Mouse (Mus musculus) brown adipose tissue, adult 24 weeks (tissue): Measurements from ENCODE around the gene Olfr1145. TPM values are rescaled to one million over a fixed set of nuclear protein-coding genes. Genes with fewer than 3 reads are reported as not detected.

Experiments used
- H3K27ac ChIP-seq: fragments of 200-500 bp; replicated peaks from 2 replicates; pipeline ENCODE4 v1.5.1; 2012; ENCODE audit warnings: low read depth, mild to moderate bottlenecking, low read length
- H3K4me1 ChIP-seq: fragments of 200-500 bp; 2 replicates; pipeline ENCODE4 v1.6.1; 2012; ENCODE audit warnings: low read length, mixed read lengths; ENCODE audit not compliant: control insufficient read depth, insufficient read depth, insufficient read length
- H3K4me3 ChIP-seq: fragments of 200-500 bp; 2 replicates; pipeline ENCODE4 v1.5.1; 2012; ENCODE audit warnings: low read depth, mild to moderate bottlenecking, low read length, moderate library complexity; ENCODE audit not compliant: insufficient read depth
- polyA plus RNA-seq: library from polyadenylated mRNA; stranded (reverse); fragments of >200 nt; gene quantifications from 2 replicates; pipeline ENCODE4 v1.2.4, GENCODE M21; 2012; ENCODE audit not compliant: missing spikeins, insufficient read depth, insufficient read length

Gene Olfr1145
- polyA plus RNA-seq, result not detected in 2 replicates

DNA sequence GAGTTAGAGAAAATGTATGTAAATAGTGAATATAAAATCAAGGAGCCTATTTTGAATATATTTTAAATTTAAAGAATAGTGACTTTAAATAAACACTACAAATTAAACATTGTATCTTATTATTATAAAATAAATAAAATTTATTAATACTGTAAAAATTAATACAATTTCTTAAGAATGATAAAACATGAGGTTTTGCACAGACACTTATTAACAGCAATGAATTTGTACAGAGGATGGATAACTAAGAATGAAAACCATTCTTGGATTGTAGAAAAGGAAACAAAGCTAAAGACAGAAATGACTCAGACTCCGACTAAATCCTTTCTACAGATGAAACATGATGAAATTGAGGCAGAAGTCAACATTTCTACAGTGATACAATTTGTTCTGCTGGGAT lies at the start of gene Olfr1145:
TSS of gene Olfr1145 (plus strand) at position 301 of the 400 bp plus-strand sequence.
- H3K27ac ChIP-seq, result no peak within 1 kb of the TSS
- no peaks in the 10 kb centered on the region for H3K4me1 ChIP-seq

DNA sequence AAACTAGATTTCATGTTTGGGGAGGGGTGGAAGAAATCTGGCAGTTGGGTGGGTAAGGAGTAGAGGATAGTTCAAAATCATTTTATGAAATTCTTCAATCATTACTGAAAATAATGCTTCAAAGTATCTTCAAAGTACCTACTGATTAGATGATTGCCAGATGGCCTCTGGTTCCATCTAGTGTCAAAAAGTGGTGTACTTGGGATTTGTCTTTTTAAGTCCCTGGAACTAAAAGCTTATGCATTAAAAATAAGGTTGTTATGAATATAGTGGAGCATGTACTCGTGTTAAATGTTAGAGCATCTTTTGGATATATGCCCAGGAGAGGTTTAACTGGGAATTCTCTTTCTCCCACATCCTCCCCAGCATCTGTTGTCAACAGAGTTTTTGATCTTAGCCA lies 33.5 kb upstream of the Olfr1145 start:
- no peaks in the 10 kb centered on the region for H3K4me1 ChIP-seq
- H3K4me3 ChIP-seq, result no peak overlapping the region
- no peak overlapping the region for H3K27ac ChIP-seq

More for the DNA sequence above, at the start of gene Olfr1145:
- H3K4me3 ChIP-seq, result no peak within 1 kb of the TSS

DNA sequence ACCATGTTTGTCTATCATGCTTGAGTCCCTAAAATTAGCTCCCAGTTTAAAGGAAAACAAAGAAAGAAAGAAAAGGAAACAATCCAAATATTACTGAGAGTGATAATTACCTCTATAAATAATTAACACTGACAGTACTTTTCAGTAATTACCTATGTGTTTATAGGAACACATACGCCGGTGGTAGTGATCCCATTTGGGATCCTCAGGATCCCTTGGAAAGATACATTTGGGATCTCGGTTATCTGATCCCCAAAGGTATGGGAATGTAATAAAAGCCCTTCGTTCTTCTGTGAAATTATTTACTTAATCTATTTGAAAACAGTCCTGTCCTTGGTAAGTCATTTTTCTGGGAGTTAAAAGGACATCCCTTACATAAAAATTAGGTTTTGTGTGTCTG lies 30.4 kb upstream of the Olfr1145 start, which contains the start of gene Olfr152:
TSS of gene Olfr152 (plus strand) at position 301 of the 400 bp plus-strand sequence.
- Histone ChIP-seq H3K27ac (no peak within 1 kb of the TSS), H3K4me3 (no peak within 1 kb of the TSS), H3K4me1 (no peaks in the 10 kb centered on the region)

DNA sequence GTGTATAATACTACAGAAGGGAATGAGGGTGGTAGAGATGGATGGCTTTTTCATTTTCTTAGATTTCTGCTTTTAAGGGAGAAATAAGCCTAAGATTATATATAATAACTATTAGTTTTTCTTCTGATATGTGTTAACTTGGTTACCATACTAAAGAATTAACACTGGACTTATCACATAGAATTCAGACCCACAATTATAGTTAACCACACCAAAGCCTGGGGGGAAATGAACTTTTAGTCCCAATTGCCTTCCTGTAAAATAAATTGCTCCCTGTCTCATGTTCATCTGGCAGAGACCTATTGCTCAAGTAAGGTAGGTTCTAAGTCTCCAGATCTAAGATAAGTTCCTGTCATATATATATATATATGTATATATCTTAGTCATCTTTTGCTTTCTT lies 9.3 kb upstream of the Olfr1145 start, which contains the start of gene Olfr1143:
TSS of gene Olfr1143 (plus strand) at position 301 of the 400 bp plus-strand sequence.
- no peaks in the 10 kb centered on the region for H3K4me1 ChIP-seq
- H3K27ac ChIP-seq, result no peak within 1 kb of the TSS
- H3K4me3 ChIP-seq, result no peak within 1 kb of the TSS

DNA sequence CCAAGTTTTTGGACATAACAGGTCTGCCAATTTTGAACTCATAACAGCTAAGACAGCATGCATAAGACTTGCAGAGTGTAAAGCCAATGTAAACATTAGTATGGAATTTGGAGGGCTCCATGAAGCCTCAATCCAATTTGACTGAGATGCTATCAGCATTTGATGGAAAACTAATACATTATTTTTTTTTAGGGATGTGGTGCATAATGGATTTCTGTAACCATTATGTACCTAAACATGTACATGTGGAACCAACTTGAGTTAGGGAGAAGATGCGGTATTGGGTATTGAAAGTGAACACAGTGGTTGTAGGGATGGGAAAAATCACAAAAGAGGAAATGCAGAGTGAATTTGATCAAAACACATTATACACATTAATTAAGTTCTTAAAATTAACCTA lies 20.6 kb downstream of the Olfr1145 start, which contains the start of gene Olfr1148:
TSS of gene Olfr1148 (plus strand) at position 301 of the 400 bp plus-strand sequence.
- Histone ChIP-seq H3K4me1 (no peaks in the 10 kb centered on the region), H3K4me3 (no peak within 1 kb of the TSS), H3K27ac (no peak within 1 kb of the TSS)

DNA sequence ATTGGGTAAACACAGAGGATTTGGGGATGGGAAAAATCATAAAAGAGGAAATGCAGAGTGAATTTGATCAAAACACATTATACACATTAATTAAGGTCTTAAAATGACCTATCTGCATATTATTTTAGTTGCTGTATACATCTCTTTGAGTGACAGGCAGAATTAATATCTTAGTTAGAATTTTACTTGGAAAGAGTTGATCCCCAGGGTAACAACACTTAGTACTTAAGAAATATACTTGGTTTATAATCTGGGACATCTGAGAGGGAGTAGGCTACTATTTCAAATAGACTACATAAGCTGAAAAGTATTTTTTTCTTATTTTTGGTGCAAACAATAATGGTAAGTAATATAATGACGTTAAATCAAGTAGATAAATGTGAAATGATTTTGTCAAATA lies 34.1 kb downstream of the Olfr1145 start, which contains the start of gene Olfr1150-ps1:
TSS of gene Olfr1150-ps1 (plus strand) at position 301 of the 400 bp plus-strand sequence.
- Histone ChIP-seq H3K4me3 (no peak within 1 kb of the TSS), H3K27ac (no peak within 1 kb of the TSS), H3K4me1 (no peaks in the 10 kb centered on the region)

DNA sequence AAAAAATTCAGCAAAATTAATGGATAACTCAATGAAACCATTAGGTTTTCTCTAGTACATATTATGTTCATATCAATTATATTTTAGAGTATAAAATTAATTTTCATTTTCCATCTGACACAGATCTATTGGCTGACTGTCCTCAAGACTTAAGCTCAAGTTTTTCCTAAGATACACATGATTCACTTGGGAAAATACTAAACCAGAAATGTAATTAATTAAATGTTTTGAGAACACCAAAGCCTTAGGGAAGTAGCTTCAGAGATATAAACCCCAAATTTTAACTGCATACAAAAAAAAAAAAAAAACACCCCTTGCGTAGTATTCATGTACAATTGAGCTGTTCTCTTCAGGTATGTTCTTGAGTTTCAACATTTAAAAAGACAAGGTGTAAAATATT lies 45.9 kb downstream of the Olfr1145 start, which contains the start of gene Olfr1151:
TSS of gene Olfr1151 (plus strand) at position 301 of the 400 bp plus-strand sequence.
- H3K4me3 ChIP-seq, result no peak within 1 kb of the TSS
- H3K4me1 ChIP-seq, result no peaks in the 10 kb centered on the region
- H3K27ac ChIP-seq, result no peak within 1 kb of the TSS

Other genes with a start within 250 kb of the Olfr1145 start
- gene Olfr1129, start 235.9 kb upstream of the Olfr1145 start, polyA plus RNA-seq, result not detected in 2 replicates
- not detected in 2 replicates for gene Olfr1130, start 203.6 kb upstream of the Olfr1145 start, polyA plus RNA-seq
- gene Olfr1131, start 182.7 kb upstream of the Olfr1145 start, polyA plus RNA-seq, result not detected in 2 replicates
- not detected in 2 replicates for gene Olfr1132, start 172.3 kb upstream of the Olfr1145 start, polyA plus RNA-seq
- not detected in 2 replicates for gene Olfr1133, start 162.4 kb upstream of the Olfr1145 start, polyA plus RNA-seq
- not detected in 2 replicates for gene Olfr1134, start 151.4 kb upstream of the Olfr1145 start, polyA plus RNA-seq
- not detected in 2 replicates for gene Olfr1135, start 136.2 kb upstream of the Olfr1145 start, polyA plus RNA-seq
- gene Olfr1136, start 115.9 kb upstream of the Olfr1145 start, polyA plus RNA-seq, result not detected in 2 replicates
- gene Olfr1137, start 96.6 kb upstream of the Olfr1145 start, polyA plus RNA-seq, result not detected in 2 replicates
- not detected in 2 replicates for gene Olfr1138, start 69.8 kb upstream of the Olfr1145 start, polyA plus RNA-seq
- not detected in 2 replicates for gene Olfr1140, start 66.1 kb upstream of the Olfr1145 start, polyA plus RNA-seq
- not detected in 2 replicates for gene Olfr1141, start 55.8 kb upstream of the Olfr1145 start, polyA plus RNA-seq
- gene Olfr152, start 30.3 kb upstream of the Olfr1145 start, polyA plus RNA-seq, result not detected in 2 replicates
- gene Olfr1143, start 9.2 kb upstream of the Olfr1145 start, polyA plus RNA-seq, result not detected in 2 replicates
- not detected in 2 replicates for gene Olfr1148, start 20.7 kb downstream of the Olfr1145 start, polyA plus RNA-seq
- not detected in 2 replicates for gene Olfr1150-ps1, start 34.2 kb downstream of the Olfr1145 start, polyA plus RNA-seq
- gene Olfr1151, start 46.0 kb downstream of the Olfr1145 start, polyA plus RNA-seq, result not detected in 2 replicates
- gene Olfr1152, start 56.7 kb downstream of the Olfr1145 start, polyA plus RNA-seq, result not detected in 2 replicates
- not detected in 2 replicates for gene Olfr1153, start 85.1 kb downstream of the Olfr1145 start, polyA plus RNA-seq
- gene Olfr1154, start 95.3 kb downstream of the Olfr1145 start, polyA plus RNA-seq, result not detected in 2 replicates
- not detected in 2 replicates for gene Olfr1155, start 135.3 kb downstream of the Olfr1145 start, polyA plus RNA-seq
- gene Olfr1156, start 143.3 kb downstream of the Olfr1145 start, polyA plus RNA-seq, result not detected in 2 replicates
- gene Olfr1157, start 158.5 kb downstream of the Olfr1145 start, polyA plus RNA-seq, result not detected in 2 replicates
- not detected in 2 replicates for gene Olfr74, start 164.8 kb downstream of the Olfr1145 start, polyA plus RNA-seq
- gene Olfr1158, start 180.3 kb downstream of the Olfr1145 start, polyA plus RNA-seq, result not detected in 2 replicates
- gene Olfr1160, start 198.4 kb downstream of the Olfr1145 start, polyA plus RNA-seq, result not detected in 2 replicates
- not detected in 2 replicates for gene Olfr1161, start 213.0 kb downstream of the Olfr1145 start, polyA plus RNA-seq
- not detected in 2 replicates for gene Olfr73, start 227.9 kb downstream of the Olfr1145 start, polyA plus RNA-seq
- not detected in 2 replicates for gene Olfr1162, start 241.3 kb downstream of the Olfr1145 start, polyA plus RNA-seq